Mouse (Mus musculus) CH12.LX (cell line): ENCODE results near the gene Ikzf4. TPM values are rescaled to one million over a fixed set of nuclear protein-coding genes. Genes with fewer than 3 reads are reported as not detected.

Experiments used
- DNase-seq: peaks from one replicate; pipeline ENCODE4 v3.0.0-alpha.2; 2013; ENCODE audit errors: extremely low read depth
- H3K27ac ChIP-seq: 2 replicates; pipeline ENCODE4 v1.5.1; 2012; ENCODE audit warnings: low read depth, mild to moderate bottlenecking, control low read depth, moderate library complexity; ENCODE audit not compliant: insufficient read depth
- H3K27me3 ChIP-seq: replicated peaks from 2 replicates; pipeline ENCODE3; 2012; ENCODE audit warnings: inconsistent platforms
- H3K36me3 ChIP-seq, 2 experiments: replicated peaks in 1 of 2; 2 replicates each; pipeline versions ENCODE3 to v1.6.1; 2012; ENCODE audit warnings: inconsistent platforms in 1 of 2, low read length in 1 of 2, mild to moderate bottlenecking in 1 of 2, mixed read lengths in 1 of 2, moderate library complexity in 1 of 2; ENCODE audit not compliant: control insufficient read depth in 1 of 2, insufficient read depth in 1 of 2
- H3K4me1 ChIP-seq, 2 experiments: 2 replicates each; pipeline ENCODE4 v1.6.1; 2012; ENCODE audit warnings: inconsistent platforms in 1 of 2, moderate library complexity in 1 of 2; ENCODE audit not compliant: insufficient read depth in 2 of 2, control insufficient read depth in 1 of 2
- H3K4me2 ChIP-seq: 2 replicates; pipeline ENCODE4 v1.6.1; 2012; ENCODE audit warnings: low read depth, mild to moderate bottlenecking, control low read depth; ENCODE audit not compliant: poor library complexity, insufficient read depth, severe bottlenecking
- H3K4me3 ChIP-seq, 3 experiments: fragments of 150-350 bp in 1 of 3; sonication (generic) in 1 of 3; replicated peaks in 1 of 3; 2 replicates each; pipeline versions ENCODE3 to v1.5.1; 2011 to 2012; ENCODE audit warnings: low read depth in 2 of 3, low read length in 2 of 3, mild to moderate bottlenecking in 2 of 3, moderate library complexity in 2 of 3, control low read depth in 1 of 3, improper control_type of control experiment in 1 of 3, inconsistent platforms in 1 of 3, mixed read lengths in 1 of 3; ENCODE audit not compliant: poor library complexity in 1 of 3
- H3K79me2 ChIP-seq: replicated peaks from 2 replicates; pipeline ENCODE4 v1.6.1; 2012; ENCODE audit warnings: mild to moderate bottlenecking, moderate library complexity; ENCODE audit not compliant: control insufficient read depth, poor library complexity, insufficient read depth, severe bottlenecking; ENCODE audit errors: extremely low read depth
- H3K9ac ChIP-seq: 2 replicates; pipeline ENCODE4 v1.6.1; 2012; ENCODE audit warnings: low read depth, mild to moderate bottlenecking, control low read depth, moderate library complexity; ENCODE audit not compliant: insufficient read depth
- H3K9me3 ChIP-seq: replicated peaks from 2 replicates; pipeline ENCODE3; 2012; ENCODE audit warnings: low read length, inconsistent platforms, mixed read lengths
- CHD1 ChIP-seq: IDR thresholded peaks from 2 replicates; pipeline ENCODE4 v1.6.1; 2012; ENCODE audit warnings: low read depth, low read length, improper control_type of control experiment, inconsistent platforms
- CTCF ChIP-seq, 2 experiments: IDR thresholded peaks in 1 of 2; conservative IDR thresholded peaks in 1 of 2; 2 replicates each; pipeline ENCODE4 v1.5.1; 2011 to 2012; ENCODE audit warnings: low read depth in 2 of 2, low read length in 2 of 2, improper control_type of control experiment in 1 of 2, inconsistent platforms in 1 of 2, mild to moderate bottlenecking in 1 of 2, moderate library complexity in 1 of 2
- E2F4 ChIP-seq: IDR thresholded peaks from 2 replicates; pipeline ENCODE4 v1.6.1; 2011; ENCODE audit warnings: low read depth, low read length, improper control_type of control experiment; ENCODE audit not compliant: insufficient replicate concordance
- ELF1 ChIP-seq: IDR thresholded peaks from 2 replicates; pipeline ENCODE4 v1.6.1; 2014; ENCODE audit warnings: low read depth, mild to moderate bottlenecking, inconsistent platforms, low read length, improper control_type of control experiment
- GABPA ChIP-seq: IDR thresholded peaks from 2 replicates; pipeline ENCODE4 v1.6.1; 2012; ENCODE audit warnings: low read depth, low read length, improper control_type of control experiment, inconsistent platforms; ENCODE audit not compliant: insufficient replicate concordance
- IRF4 ChIP-seq: IDR thresholded peaks from 2 replicates; pipeline ENCODE4 v1.6.1; 2014; ENCODE audit warnings: low read depth, mild to moderate bottlenecking, inconsistent platforms, low read length, improper control_type of control experiment
- JUN ChIP-seq: IDR thresholded peaks from 2 replicates; pipeline ENCODE4 v1.6.1; 2011; ENCODE audit warnings: low read depth, mild to moderate bottlenecking, low read length, improper control_type of control experiment, moderate library complexity; ENCODE audit not compliant: insufficient read depth
- MAZ ChIP-seq: IDR thresholded peaks from 2 replicates; pipeline ENCODE4 v1.6.1; 2012; ENCODE audit warnings: low read depth, mild to moderate bottlenecking, inconsistent platforms, low read length, improper control_type of control experiment, moderate library complexity
- MXI1 ChIP-seq: IDR thresholded peaks from 2 replicates; pipeline ENCODE4 v1.6.1; 2011; ENCODE audit warnings: mild to moderate bottlenecking, low read depth, low read length, improper control_type of control experiment
- MYC ChIP-seq: IDR thresholded peaks from 2 replicates; pipeline ENCODE4 v1.6.1; 2011; ENCODE audit warnings: low read depth, mild to moderate bottlenecking, improper control_type of control experiment, low read length
- NRF1 ChIP-seq: IDR thresholded peaks from 2 replicates; pipeline ENCODE4 v1.6.1; 2014; ENCODE audit warnings: low read depth, mild to moderate bottlenecking, inconsistent platforms, low read length, improper control_type of control experiment, moderate library complexity
- PAX5 ChIP-seq: IDR thresholded peaks from 2 replicates; pipeline ENCODE4 v1.6.1; 2012; ENCODE audit warnings: low read length, inconsistent platforms, mixed read lengths
- POLR2A ChIP-seq: IDR thresholded peaks from 2 replicates; pipeline ENCODE4 v1.6.1; 2011; ENCODE audit warnings: low read depth, mild to moderate bottlenecking, improper control_type of control experiment, low read length
- POLR2AphosphoS2 ChIP-seq: IDR thresholded peaks from 2 replicates; pipeline ENCODE4 v1.6.1; 2011; ENCODE audit warnings: low read depth, low read length, improper control_type of control experiment
- RAD21 ChIP-seq: IDR thresholded peaks from 2 replicates; pipeline ENCODE4 v1.6.1; 2011; ENCODE audit warnings: low read depth, mild to moderate bottlenecking, low read length, improper control_type of control experiment, moderate library complexity
- RCOR1 ChIP-seq: conservative IDR thresholded peaks from 2 replicates; pipeline ENCODE4 v1.6.1; 2012; ENCODE audit warnings: low read depth, mild to moderate bottlenecking, inconsistent platforms, low read length, improper control_type of control experiment
- SIN3A ChIP-seq: IDR thresholded peaks from 2 replicates; pipeline ENCODE4 v1.6.1; 2012; ENCODE audit warnings: low read length, improper control_type of control experiment, inconsistent platforms
- SMC3 ChIP-seq: IDR thresholded peaks from 2 replicates; pipeline ENCODE4 v1.6.1; 2011; ENCODE audit warnings: low read depth, low read length, improper control_type of control experiment
- TBP ChIP-seq: conservative IDR thresholded peaks from 2 replicates; pipeline ENCODE4 v1.6.1; 2011; ENCODE audit warnings: low read depth, low read length, improper control_type of control experiment
- UBTF ChIP-seq: IDR thresholded peaks from 2 replicates; pipeline ENCODE4 v1.6.1; 2012; ENCODE audit warnings: low read depth, mild to moderate bottlenecking, inconsistent platforms, low read length, improper control_type of control experiment, moderate library complexity
- USF1 ChIP-seq: IDR thresholded peaks from 2 replicates; pipeline ENCODE4 v1.6.1; 2014; ENCODE audit warnings: low read depth, mild to moderate bottlenecking, inconsistent platforms, low read length, improper control_type of control experiment
- ZC3H11A ChIP-seq: IDR thresholded peaks from 2 replicates; pipeline ENCODE4 v1.6.1; 2012; ENCODE audit warnings: low read depth, mild to moderate bottlenecking, inconsistent platforms, low read length, improper control_type of control experiment
- ZNF384 ChIP-seq: IDR thresholded peaks from 2 replicates; pipeline ENCODE4 v1.6.1; 2012; ENCODE audit warnings: low read depth, low read length, improper control_type of control experiment, inconsistent platforms
- dilution Hi-C: fragments of 300-500 bp; cut with MboI; formaldehyde crosslinking; loops from 2 replicates; pipeline ENCODE4 v1.14.3; 2020; ENCODE audit warnings: low sequenced_read_pairs; ENCODE audit not compliant: extremely low pct_unique_long_range_greater_than_20kb, extremely low pct_ligation_motif_present
- in situ Hi-C: fragments of 300-500 bp; cut with MboI; formaldehyde crosslinking; loops from 3 replicates; pipeline ENCODE4 v1.14.3; 2019; ENCODE audit warnings: low sequenced_read_pairs, low pct_ligation_motif_present, low pct_unique_long_range_greater_than_20kb, mixed read lengths
- polyA plus RNA-seq: library from polyadenylated mRNA; unstranded; fragments of >175 nt; gene quantifications from 2 replicates; pipeline ENCODE4 v1.2.1, GENCODE M21; 2012; ENCODE audit warnings: low read depth; ENCODE audit not compliant: insufficient read length
- total RNA-seq, 2 experiments: library from RNA; depleted of rRNA; stranded (reverse); fragments of 300-350 nt in 1 of 2; fragments of >200 nt in 1 of 2; gene quantifications; 2 replicates each; pipeline ENCODE4 v1.2.3; 2012 to 2014

Gene Ikzf4
- total and polyA plus RNA-seq, 3 experiments, result 0.08 to 1.5 (median 0.09) TPM

DNA sequence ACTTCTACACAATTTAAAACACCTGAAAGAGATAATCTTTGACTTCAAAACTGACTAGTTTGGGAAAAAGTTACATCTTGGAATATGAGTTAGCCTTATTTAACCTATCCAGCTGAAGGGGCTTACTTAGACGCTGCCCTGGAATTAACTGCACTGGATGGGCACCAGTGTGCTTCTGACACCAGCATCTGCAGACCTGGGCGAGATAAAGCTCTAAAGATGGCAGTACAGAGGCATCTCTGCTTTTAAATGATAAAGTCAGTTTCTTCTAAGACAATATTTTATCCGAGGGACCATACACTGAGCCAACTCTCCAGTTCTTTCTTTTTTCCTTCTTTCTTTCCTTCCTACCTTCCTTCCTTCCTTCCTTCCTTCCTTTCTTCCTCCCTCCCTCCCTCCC, 19.0 kb upstream of the Ikzf4 start:
- peaks cover 3 to 17% of the 10 kb centered on the region in 2 experiments; a peak in 3 of 4 replicates for H3K4me1 ChIP-seq
- H3K9ac ChIP-seq, result no peak overlapping the region
- H3K9me3 ChIP-seq, result no peaks in the 10 kb centered on the region
- no peak overlapping the region for H3K4me3 ChIP-seq
- H3K79me2 ChIP-seq, result no peaks in the 10 kb centered on the region
- no peak overlapping the region for H3K27ac ChIP-seq
- H3K4me2 ChIP-seq, result no peak overlapping the region
- dilution Hi-C loops (no loop called here), in situ Hi-C loops (no loop called here)
- no peak for DNase-seq
- no peaks in the 10 kb centered on the region for H3K36me3 ChIP-seq
- TF ChIP-seq UBTF (no peak), ELF1 (no peak), USF1 (no peak), MYC (no peak), E2F4 (no peak), RCOR1 (no peak)
- H3K27me3 ChIP-seq, result peaks cover 2% of the 10 kb centered on the region

DNA sequence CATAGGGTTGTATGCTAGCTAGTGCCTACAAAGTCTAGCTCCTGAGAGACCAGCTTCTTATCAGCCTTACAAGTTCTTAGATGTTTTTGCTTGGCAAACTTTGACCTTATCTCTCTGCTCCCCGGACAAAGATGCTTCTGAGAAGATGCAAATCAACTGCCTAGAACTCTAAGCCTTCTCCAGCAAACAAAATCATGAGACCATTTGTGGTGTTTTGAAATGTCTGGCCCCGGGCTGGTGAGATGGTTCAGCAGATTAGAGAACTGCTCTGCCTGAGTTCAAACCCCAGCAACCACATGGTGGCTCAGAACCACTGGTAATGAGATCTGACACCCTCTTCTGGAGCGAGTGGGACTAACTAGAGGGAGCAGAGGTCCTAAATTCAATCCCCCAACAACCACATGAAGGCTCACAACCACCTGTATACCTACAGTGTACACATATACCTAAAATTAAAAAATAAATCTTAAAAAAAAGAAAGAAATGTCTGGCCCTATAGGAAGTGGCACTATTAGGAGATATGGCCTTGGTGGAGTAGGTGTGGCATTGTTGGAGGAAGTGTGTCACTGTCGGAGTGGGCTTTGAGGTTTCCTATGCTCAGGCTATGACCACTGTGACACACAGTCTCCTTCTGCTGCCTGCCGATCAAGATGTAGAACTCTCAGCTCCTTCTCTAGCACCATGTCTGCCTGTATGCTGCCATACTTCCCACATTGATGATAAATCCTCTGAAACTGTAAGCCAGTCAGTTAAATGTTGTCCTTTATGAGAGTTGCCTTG, 17.8 kb upstream of the Ikzf4 start:
- Histone ChIP-seq H3K79me2 (no peaks in the 10 kb centered on the region), H3K4me2 (no peak overlapping the region), H3K9ac (no peak overlapping the region), H3K27ac (no peak overlapping the region), H3K27me3 (peaks cover 2% of the 10 kb centered on the region), H3K4me1 (peaks cover 3 to 11% of the 10 kb centered on the region in 2 experiments; a peak in 2 of 4 replicates), H3K36me3 (no peaks in the 10 kb centered on the region), H3K4me3 (no peak overlapping the region), H3K9me3 (no peaks in the 10 kb centered on the region)
- dilution Hi-C loops (no loop called here), in situ Hi-C loops (no loop called here)
- no peak for DNase-seq
- TF ChIP-seq ZC3H11A, result no peak
- TF ChIP-seq POLR2A, result no peak
- TF ChIP-seq CTCF (conservative IDR thresholded peaks at IDR 0.05 in 1 of 2, IDR thresholded peaks at IDR 0.05 in 1 of 2; ENCODE audit: low read depth in 2 of 2, low read length in 2 of 2), result peak in 1 of 2 experiments; percentile 28; a peak in 2 of 4 replicates

DNA sequence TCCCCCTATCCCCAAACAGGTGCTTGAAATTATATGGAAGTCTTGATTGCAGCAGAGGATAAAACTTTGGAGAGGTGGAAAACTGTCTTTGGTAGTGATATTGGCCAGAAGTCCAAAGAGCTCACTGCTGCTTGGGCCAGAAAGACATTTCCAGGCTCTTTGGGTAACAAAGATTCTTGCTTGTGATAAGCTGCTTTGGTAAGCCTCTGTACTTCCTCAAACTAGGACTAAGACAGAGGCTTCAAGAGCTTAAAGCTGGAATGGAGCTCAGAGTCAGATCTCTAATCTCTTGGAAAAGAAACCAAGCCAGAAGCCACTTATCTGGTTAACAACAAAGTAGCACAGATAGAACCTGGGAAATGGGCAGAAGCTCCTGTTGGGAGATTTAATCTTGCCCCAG, 16.7 kb upstream of the Ikzf4 start:
- Histone ChIP-seq H3K9me3 (no peaks in the 10 kb centered on the region), H3K9ac (no peak overlapping the region), H3K79me2 (no peaks in the 10 kb centered on the region), H3K27me3 (peaks cover 2% of the 10 kb centered on the region), H3K4me3 (no peak overlapping the region), H3K4me1 (peaks cover 3 to 6% of the 10 kb centered on the region in 2 experiments; a peak in 2 of 4 replicates), H3K4me2 (no peak overlapping the region), H3K27ac (no peak overlapping the region), H3K36me3 (no peaks in the 10 kb centered on the region)
- TF ChIP-seq MXI1, result no peak
- no peak for TF ChIP-seq UBTF
- no peak for TF ChIP-seq E2F4
- no peak for TF ChIP-seq POLR2AphosphoS2
- TF ChIP-seq RCOR1, result no peak
- no peak for TF ChIP-seq ELF1
- no peak for TF ChIP-seq RAD21
- no peak for TF ChIP-seq TBP
- TF ChIP-seq CHD1, result no peak
- TF ChIP-seq ZNF384, result no peak
- TF ChIP-seq SMC3, result no peak
- no peak for TF ChIP-seq JUN
- no peak for TF ChIP-seq MAZ
- TF ChIP-seq MYC, result no peak
- no peak for TF ChIP-seq GABPA
- TF ChIP-seq IRF4, result no peak
- no peak for TF ChIP-seq PAX5
- no peak for TF ChIP-seq SIN3A
- TF ChIP-seq NRF1, result no peak
- DNase-seq, result no peak
- in situ Hi-C loops (no loop called here), dilution Hi-C loops (no loop called here)
